Mouse (Mus musculus) layer of hippocampus, postnatal 10 days (tissue): ENCODE measurements at regions not wholly inside any gene's neighbourhood (a gene's known extent, or its start where the extent isn't known, plus 50 kb on each side); places are given as distances from the start of the nearest gene placed in this dataset.

ENCODE experiments used
- DNase-seq, 2 experiments: peaks; one replicate each; pipeline ENCODE4 v3.0.0; 2021; ENCODE audit warnings: low spot score in 2 of 2

- DNase-seq = no peak
Observed at GRCm38 (mm10) chr10:17575448-17576332, 147.3 kb upstream of the Cited2 start.

GRCm38 (mm10) chr10:17576333-17576750, 146.7 kb upstream of the Cited2 start:
- DNase-seq = no peak

GRCm38 (mm10) chr10:17579463-17579862, 143.6 kb upstream of the Cited2 start:
- no peak for DNase-seq

- DNase-seq = no peak
Observed at GRCm38 (mm10) chr10:17584842-17585241, 138.2 kb upstream of the Cited2 start.

GRCm38 (mm10) chr10:17586910-17587309, 136.1 kb upstream of the Cited2 start:
- no peak for DNase-seq

GRCm38 (mm10) chr10:17589136-17589535, 133.9 kb upstream of the Cited2 start:
- DNase-seq = no peak

GRCm38 (mm10) chr10:17590195-17590594, 132.8 kb upstream of the Cited2 start:
- DNase-seq = no peak

GRCm38 (mm10) chr10:17592387-17592786, 130.6 kb upstream of the Cited2 start:
- no peak for DNase-seq

- no peak for DNase-seq
Observed at GRCm38 (mm10) chr10:17596126-17596525, 126.9 kb upstream of the Cited2 start.

- no peak for DNase-seq
Observed at GRCm38 (mm10) chr10:17596743-17597142, 126.3 kb upstream of the Cited2 start.

- peak; percentile 13 to 36 for DNase-seq
Observed at GRCm38 (mm10) chr10:17599246-17599645, 123.8 kb upstream of the Cited2 start.

- no peak for DNase-seq
Observed at GRCm38 (mm10) chr10:17599831-17600761, 122.9 kb upstream of the Cited2 start.

GRCm38 (mm10) chr10:17600762-17601108, 122.3 kb upstream of the Cited2 start:
- no peak for DNase-seq

- DNase-seq = no peak
Observed at GRCm38 (mm10) chr10:17602446-17602845, 120.6 kb upstream of the Cited2 start.

GRCm38 (mm10) chr10:17608220-17608619, 114.8 kb upstream of the Cited2 start:
- no peak for DNase-seq

- DNase-seq = no peak
Observed at GRCm38 (mm10) chr10:17610592-17610991, 112.4 kb upstream of the Cited2 start.

GRCm38 (mm10) chr10:17613281-17613680, 109.7 kb upstream of the Cited2 start:
- no peak for DNase-seq

- DNase-seq = no peak
Observed at GRCm38 (mm10) chr10:17618024-17618423, 105.0 kb upstream of the Cited2 start.

GRCm38 (mm10) chr10:17619617-17620016, 103.4 kb upstream of the Cited2 start:
- DNase-seq = no peak

- no peak for DNase-seq
Observed at GRCm38 (mm10) chr10:17621703-17622385, 101.2 kb upstream of the Cited2 start.

GRCm38 (mm10) chr10:17622802-17623201, 100.2 kb upstream of the Cited2 start:
- DNase-seq = no peak
